Comparison of ENCODE assay signal across 8 mouse cellular contexts in genomic region chr10:121504973-121505911, GRCm38 (mm10). TPM values are rescaled to one million over a fixed set of nuclear protein-coding genes. Genes with fewer than 3 reads are reported as not detected.
DNase-seq lines count a peak whose midpoint lies in the region; ATAC-seq lines count a peak whose summit lies in the region.

No protein-coding gene starts in this region.

- H3K4me3 ChIP-seq in hindbrain, embryonic 15.5 days: peak overlapping the region; percentile 38

- peak overlapping the region; percentile 64 for H3K4me2 ChIP-seq in hindbrain, embryonic 15.5 days

- DNase-seq in adrenal gland, adult (ENCODE audit: inconsistent age in 2 of 2, low spot score in 1 of 2): peak; percentile 80 to 93
- DNase-seq in embryo, embryonic 10 days (ENCODE audit: low spot score): peak; percentile 88
- DNase-seq in gastrocnemius, adult 8-10 months (ENCODE audit: low spot score in 2 of 2): peak; percentile 11 to 43
- peak; percentile 53 to 68 for DNase-seq in left cerebral cortex, adult 18-20 months (ENCODE audit: low spot score in 2 of 2)
- DNase-seq in lung, postnatal 25 days (ENCODE audit: low spot score): peak; percentile 88
- DNase-seq in retina, embryonic 14.5 days (ENCODE audit: low spot score): peak; percentile 49
- peak; percentile 85 for DNase-seq in thymus, postnatal 25 days

- ATAC-seq in hindbrain, embryonic 15.5 days (ENCODE audit: low FRiP score, low read depth): peak; percentile 94

- H3K36me3 ChIP-seq in hindbrain, embryonic 15.5 days: no peaks in the 10 kb centered on the region

- no peaks in the 10 kb centered on the region for H3K9me3 ChIP-seq in hindbrain, embryonic 15.5 days

- peak overlapping the region; percentile 79 for H3K27ac ChIP-seq in hindbrain, embryonic 15.5 days (replicated peaks)

- H3K4me1 ChIP-seq in hindbrain, embryonic 15.5 days (replicated peaks): peaks cover 30% of the 10 kb centered on the region

- H3K9ac ChIP-seq in hindbrain, embryonic 15.5 days: peak overlapping the region; percentile 26; the same call in 1 of the 2 replicates

- no peaks in the 10 kb centered on the region for H3K27me3 ChIP-seq in hindbrain, embryonic 15.5 days

- WGBS in hindbrain, embryonic 15.5 days: 13% methylated on average over 35 of the region's 35 CpGs

RNA-seq across cellular contexts. Expression of gene Rassf3, which starts 29.1 kb away (rescaled TPM):
- total RNA-seq in gastrocnemius, adult 8-10 months (2022): 10 to 100 TPM; 23.3 to 43.2 (median 31.1) TPM
- 5.1 TPM in 2 replicates for polyA plus RNA-seq in hindbrain, embryonic 15.5 days (2015; fragmentation: Nextera tagmentation; extraction: Ambion mirVana)
- 10 to 100 TPM; 39.4 to 49.7 TPM for total RNA-seq in left cerebral cortex, adult 18-20 months (2021)

Comparison
In these comparisons a context has a peak if more than half of its experiments do, and no peak if none do; other contexts are left out.
1. Peak in every context shown above with its lines: DNase-seq, ATAC-seq, H3K4me3 ChIP-seq and H3K27ac ChIP-seq.
2. DNase-seq: peak in every context shown above with its lines; median percentile 88 in embryo, embryonic 10 days; 88 in lung, postnatal 25 days; 86 in adrenal gland, adult; 85 in thymus, postnatal 25 days; 60 in left cerebral cortex, adult 18-20 months; 49 in retina, embryonic 14.5 days; 27 in gastrocnemius, adult 8-10 months.